Mouse (Mus musculus): Measurements from ENCODE around the gene Cfap299.

Gene Cfap299

GRCm38 (mm10) chr5:98617416-98617815 is 288.3 kb downstream of the Cfap299 start:
- DNase-seq (ENCODE audit: low spot score), result no peak

GRCm38 (mm10) chr5:98650345-98650744 is 321.2 kb downstream of the Cfap299 start:
- no peak for DNase-seq (ENCODE audit: low spot score)

GRCm38 (mm10) chr5:98651049-98651448 is 321.9 kb downstream of the Cfap299 start:
- DNase-seq (ENCODE audit: low spot score), result no peak

GRCm38 (mm10) chr5:98688254-98688653 is 359.1 kb downstream of the Cfap299 start:
- DNase-seq (ENCODE audit: low spot score), result no peak

GRCm38 (mm10) chr5:98692070-98692469 is 363.0 kb downstream of the Cfap299 start:
- DNase-seq (ENCODE audit: low spot score), result no peak

- peak; percentile 26 for DNase-seq (ENCODE audit: low spot score)
Measured at GRCm38 (mm10) chr5:98696336-98696735, 367.2 kb downstream of the Cfap299 start.

GRCm38 (mm10) chr5:98703963-98704362 is 374.9 kb downstream of the Cfap299 start:
- DNase-seq (ENCODE audit: low spot score), result peak; percentile 24

- DNase-seq (ENCODE audit: low spot score), result no peak
Measured at GRCm38 (mm10) chr5:98706597-98706996, 377.5 kb downstream of the Cfap299 start.

GRCm38 (mm10) chr5:98715392-98715791 is 386.3 kb downstream of the Cfap299 start:
- no peak for DNase-seq (ENCODE audit: low spot score)

- DNase-seq (ENCODE audit: low spot score), result peak; percentile 18
Measured at GRCm38 (mm10) chr5:98732157-98733009, 403.3 kb downstream of the Cfap299 start.

- no peak for DNase-seq (ENCODE audit: low spot score)
Measured at GRCm38 (mm10) chr5:98733010-98733399, 403.9 kb downstream of the Cfap299 start.

- no peak for DNase-seq (ENCODE audit: low spot score)
Measured at GRCm38 (mm10) chr5:98761858-98762652, 433.0 kb downstream of the Cfap299 start.

GRCm38 (mm10) chr5:98778588-98778987 is 449.5 kb downstream of the Cfap299 start:
- DNase-seq (ENCODE audit: low spot score), result no peak

GRCm38 (mm10) chr5:98782066-98782465 is 453.0 kb downstream of the Cfap299 start:
- DNase-seq (ENCODE audit: low spot score), result no peak

GRCm38 (mm10) chr5:98787735-98788134 is 458.6 kb downstream of the Cfap299 start:
- DNase-seq (ENCODE audit: low spot score), result no peak

- no peak for DNase-seq (ENCODE audit: low spot score)
Measured at GRCm38 (mm10) chr5:98788568-98788967, 459.5 kb downstream of the Cfap299 start.

- DNase-seq (ENCODE audit: low spot score), result no peak
Measured at GRCm38 (mm10) chr5:98790894-98791607, 461.9 kb downstream of the Cfap299 start.

GRCm38 (mm10) chr5:98801495-98801894 is 472.4 kb downstream of the Cfap299 start:
- no peak for DNase-seq (ENCODE audit: low spot score)

- no peak for DNase-seq (ENCODE audit: low spot score)
Measured at GRCm38 (mm10) chr5:98804761-98805160, 475.7 kb downstream of the Cfap299 start.

GRCm38 (mm10) chr5:98806492-98806891 is 477.4 kb downstream of the Cfap299 start:
- no peak for DNase-seq (ENCODE audit: low spot score)

GRCm38 (mm10) chr5:98807022-98807421 is 477.9 kb downstream of the Cfap299 start:
- no peak for DNase-seq (ENCODE audit: low spot score)

- peak; percentile 30 for DNase-seq (ENCODE audit: low spot score)
Measured at GRCm38 (mm10) chr5:98807953-98808352, 478.8 kb downstream of the Cfap299 start.

Data from embryo, embryonic 10.5 days (tissue).